Mouse (Mus musculus) heart, adult 2 months (tissue): ENCODE measurements around the gene Zdhhc8.

Experiments
- EP300 ChIP-seq: fragments of 200-500 bp; IDR thresholded peaks from 2 replicates; pipeline ENCODE4 v1.6.1; 2011; ENCODE audit warnings: low read depth, low read length, control low read depth; ENCODE audit not compliant: insufficient read depth
- POLR2A ChIP-seq: fragments of 200-500 bp; IDR thresholded peaks from 2 replicates; pipeline ENCODE4 v1.6.1; 2011; ENCODE audit warnings: mild to moderate bottlenecking, low read depth, low read length, control low read depth; ENCODE audit not compliant: insufficient read depth

- TF ChIP-seq POLR2A = no peak
- TF ChIP-seq EP300 = no peak
These were observed 841 bp downstream of the Zdhhc8 start for GRCm38 (mm10) chr16:18233919-18234670.
